Mouse (Mus musculus) intestine, embryonic 15.5 days (tissue): ENCODE data around the gene Nmd3. TPM values are rescaled to one million over a fixed set of nuclear protein-coding genes. Genes with fewer than 3 reads are reported as not detected.

Experiments used
- ATAC-seq: fragments of 200-750 bp; cut with Nextera tagmentation; 2 replicates; pipeline ENCODE4 v1.8.0; 2017; ENCODE audit warnings: moderate TSS enrichment, moderate library complexity
- H3K27ac ChIP-seq: fragments of 300-500 bp; sonication (generic); 2 replicates; pipeline ENCODE4 v1.5.1; 2015; ENCODE audit warnings: mild to moderate bottlenecking, inconsistent platforms
- H3K27me3 ChIP-seq: fragments of 300-500 bp; sonication (generic); replicated peaks from 2 replicates; pipeline ENCODE4 v1.6.1; 2015; ENCODE audit warnings: inconsistent platforms
- H3K36me3 ChIP-seq: fragments of 300-500 bp; sonication (generic); 2 replicates; pipeline ENCODE4 v1.6.1; 2015; ENCODE audit warnings: inconsistent platforms
- H3K4me1 ChIP-seq: fragments of 300-500 bp; sonication (generic); replicated peaks from 2 replicates; pipeline ENCODE4 v1.6.1; 2015; ENCODE audit warnings: inconsistent platforms
- H3K4me2 ChIP-seq: fragments of 300-500 bp; sonication (generic); replicated peaks from 2 replicates; pipeline ENCODE4 v1.6.1; 2015; ENCODE audit warnings: mild to moderate bottlenecking, inconsistent platforms
- H3K4me3 ChIP-seq: fragments of 300-500 bp; sonication (generic); replicated peaks from 2 replicates; pipeline ENCODE4 v1.5.1; 2015; ENCODE audit warnings: inconsistent platforms
- H3K9ac ChIP-seq: fragments of 300-500 bp; sonication (generic); 2 replicates; pipeline ENCODE4 v1.6.1; 2015; ENCODE audit warnings: inconsistent platforms
- H3K9me3 ChIP-seq: fragments of 300-500 bp; sonication (generic); 2 replicates; pipeline ENCODE4 v1.6.1; 2016; ENCODE audit warnings: inconsistent platforms
- WGBS: fragments of 180-500 bp; shearing (Covaris S2); methylation state at CpG from one replicate; pipeline ENCODE4 v1.1.7; 2015; 5-methylcytosine and 5-hydroxymethylcytosine counted together
- polyA plus RNA-seq: library from polyadenylated mRNA; unstranded; fragments of >200 nt; fragmentation: Nextera tagmentation; extraction: Ambion mirVana; gene quantifications from 2 replicates; pipeline ENCODE4 v1.2.1, GENCODE M21; 2015

Gene Nmd3
- polyA plus RNA-seq, 1 experiment from 2014 or later, result 146 TPM

DNA sequence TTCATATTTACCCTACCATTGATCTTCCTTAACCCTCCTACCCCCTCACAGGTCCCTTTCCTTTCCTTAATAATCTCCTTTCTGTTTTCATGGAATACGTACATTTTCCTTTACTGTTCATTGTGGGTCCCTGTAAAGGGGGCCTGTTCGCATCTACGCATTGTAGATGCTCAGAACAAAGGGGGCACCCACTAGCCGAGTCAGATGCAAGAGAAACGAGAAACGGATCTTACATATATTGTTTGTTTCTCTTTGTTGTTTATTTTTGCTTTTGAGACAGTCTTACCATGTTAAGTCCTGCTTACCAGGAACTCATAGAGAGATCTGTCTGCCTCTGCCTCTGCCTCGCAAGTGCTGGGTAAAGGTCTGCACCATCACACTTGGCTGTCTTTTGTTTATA, 1.4 kb downstream of the Nmd3 start:
- 41% methylated on average over 7 of the region's 7 CpGs for WGBS
- H3K9ac ChIP-seq, result peak overlapping the region; percentile 93
- ATAC-seq, result no peak
- H3K4me2 ChIP-seq, result peak overlapping the region; percentile 78
- no peaks in the 10 kb centered on the region for H3K27me3 ChIP-seq
- H3K9me3 ChIP-seq, result no peaks in the 10 kb centered on the region
- no peaks in the 10 kb centered on the region for H3K36me3 ChIP-seq
- H3K4me1 ChIP-seq, result peaks cover 8% of the 10 kb centered on the region
- no peak overlapping the region for H3K27ac ChIP-seq
- H3K4me3 ChIP-seq, result peak overlapping the region; percentile 96

DNA sequence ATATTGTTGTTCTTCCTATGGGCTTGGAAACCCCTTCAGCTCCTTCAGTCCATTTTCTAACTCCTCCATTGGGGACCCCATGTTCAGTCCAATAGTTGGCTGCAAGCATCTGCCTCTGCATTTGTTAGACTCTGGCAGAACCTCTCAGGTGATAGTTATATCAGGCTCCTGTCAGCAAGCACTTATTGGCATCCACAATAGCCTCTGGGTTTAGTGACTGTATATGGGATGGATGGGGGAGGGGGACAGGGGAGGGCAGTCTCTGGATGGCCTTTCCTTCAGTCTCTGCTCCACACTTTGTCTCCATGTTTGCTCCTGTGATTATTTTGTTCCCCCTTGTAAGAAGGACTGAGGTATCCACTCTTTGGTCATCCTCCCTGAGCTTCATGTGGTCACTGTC, 9.1 kb downstream of the Nmd3 start:
- no peak overlapping the region for H3K4me3 ChIP-seq
- peaks cover 12% of the 10 kb centered on the region; the same call in 1 of the 2 replicates for H3K36me3 ChIP-seq
- H3K9ac ChIP-seq, result no peak overlapping the region
- no peaks in the 10 kb centered on the region for H3K4me1 ChIP-seq
- H3K27me3 ChIP-seq, result no peaks in the 10 kb centered on the region
- no peaks in the 10 kb centered on the region for H3K9me3 ChIP-seq
- H3K27ac ChIP-seq, result no peak overlapping the region
- ATAC-seq, result no peak
- H3K4me2 ChIP-seq, result no peak overlapping the region

- no peak overlapping the region for H3K4me2 ChIP-seq
- H3K9me3 ChIP-seq, result no peaks in the 10 kb centered on the region
- H3K4me1 ChIP-seq, result no peaks in the 10 kb centered on the region
- H3K4me3 ChIP-seq, result no peak overlapping the region
- H3K27me3 ChIP-seq, result no peaks in the 10 kb centered on the region
- ATAC-seq, result peak; percentile 68; the same call in 1 of the 2 replicates
- H3K9ac ChIP-seq, result no peak overlapping the region
- 69% methylated on average over 2 of the region's 2 CpGs for WGBS
- peaks cover 7% of the 10 kb centered on the region; the same call in 1 of the 2 replicates for H3K36me3 ChIP-seq
- no peak overlapping the region for H3K27ac ChIP-seq
Observed at GRCm38 (mm10) chr3:69733939-69734338, 12.2 kb downstream of the Nmd3 start.

DNA sequence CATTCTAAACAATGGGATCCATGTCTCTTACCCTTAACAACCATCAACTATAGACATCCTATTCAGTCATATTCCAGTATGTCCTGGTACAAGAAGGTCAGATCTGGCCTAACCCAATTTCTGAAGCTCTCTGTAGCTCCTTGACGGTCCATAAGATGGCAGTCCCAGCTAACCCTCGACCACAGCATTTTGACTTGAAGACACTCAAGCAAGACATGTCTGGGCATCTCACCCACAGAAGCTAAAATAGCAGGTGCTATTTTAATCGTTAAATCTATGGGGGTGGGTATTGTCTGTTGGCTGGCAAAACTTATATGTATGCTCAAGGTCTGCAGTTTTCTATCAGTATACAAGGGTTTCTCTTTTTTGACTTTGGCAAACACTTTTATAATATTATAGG, 33.4 kb downstream of the Nmd3 start:
- 84% methylated on average over 3 of the region's 3 CpGs for WGBS
- peaks cover 18% of the 10 kb centered on the region; the same call in 1 of the 2 replicates for H3K36me3 ChIP-seq

DNA sequence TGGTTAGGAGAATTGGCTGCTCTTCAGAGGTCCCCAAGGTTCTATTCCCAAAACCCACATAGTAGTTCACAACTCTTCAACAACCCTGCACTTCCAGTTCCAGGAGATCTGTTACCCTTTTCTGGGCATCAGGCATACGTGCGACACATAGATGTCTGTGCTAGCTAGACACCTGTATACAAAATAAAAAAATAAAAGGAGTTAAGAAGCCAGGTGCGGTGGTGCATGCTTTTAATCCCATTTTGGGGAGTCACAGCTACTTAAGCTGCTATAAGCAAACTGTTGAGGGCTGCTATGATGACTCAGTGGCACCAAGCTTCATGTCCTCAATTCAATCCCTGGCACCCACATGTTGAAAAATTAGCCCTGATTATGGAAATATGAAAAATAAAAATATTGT, 34.2 kb downstream of the Nmd3 start:
- no peak overlapping the region for H3K4me2 ChIP-seq
- H3K4me1 ChIP-seq, result no peaks in the 10 kb centered on the region
- H3K9ac ChIP-seq, result no peak overlapping the region
- no peak overlapping the region for H3K27ac ChIP-seq
- 89% methylated on average over 3 of the region's 3 CpGs for WGBS
- no peak for ATAC-seq
- no peak overlapping the region for H3K4me3 ChIP-seq
- H3K27me3 ChIP-seq, result no peaks in the 10 kb centered on the region
- peaks cover 16% of the 10 kb centered on the region; the same call in 1 of the 2 replicates for H3K36me3 ChIP-seq
- no peaks in the 10 kb centered on the region for H3K9me3 ChIP-seq

More for the DNA sequence above, 33.4 kb downstream of the Nmd3 start:
- H3K4me3 ChIP-seq, result no peak overlapping the region
- H3K4me2 ChIP-seq, result no peak overlapping the region
- no peaks in the 10 kb centered on the region for H3K9me3 ChIP-seq
- H3K4me1 ChIP-seq, result no peaks in the 10 kb centered on the region
- H3K27ac ChIP-seq, result no peak overlapping the region
- no peak overlapping the region for H3K9ac ChIP-seq
- no peaks in the 10 kb centered on the region for H3K27me3 ChIP-seq
- no peak for ATAC-seq

GRCm38 (mm10) chr3:69756499-69756898, 34.7 kb downstream of the Nmd3 start:
- Histone ChIP-seq H3K27ac (no peak overlapping the region), H3K4me2 (no peak overlapping the region), H3K27me3 (no peaks in the 10 kb centered on the region), H3K4me3 (no peak overlapping the region), H3K36me3 (0 out of 2 replicates have a peak, but pooled peaks cover 15% of the 10 kb centered on the region), H3K9ac (no peak overlapping the region), H3K9me3 (no peaks in the 10 kb centered on the region), H3K4me1 (no peaks in the 10 kb centered on the region)
- peak; percentile 82 for ATAC-seq
- WGBS, result 19% methylated on average over 7 of the region's 7 CpGs

- H3K4me3 ChIP-seq, result no peak overlapping the region
- ATAC-seq, result no peak
- H3K27ac ChIP-seq, result no peak overlapping the region
- H3K4me2 ChIP-seq, result no peak overlapping the region
- H3K27me3 ChIP-seq, result no peaks in the 10 kb centered on the region
- no peak overlapping the region for H3K9ac ChIP-seq
- no peaks in the 10 kb centered on the region for H3K4me1 ChIP-seq
- H3K36me3 ChIP-seq, result 0 out of 2 replicates have a peak, but pooled peaks cover 15% of the 10 kb centered on the region
- WGBS, result 84% methylated on average over 1 of the region's 1 CpGs
- no peaks in the 10 kb centered on the region for H3K9me3 ChIP-seq
Observed at GRCm38 (mm10) chr3:69757456-69757855, 35.7 kb downstream of the Nmd3 start.

DNA sequence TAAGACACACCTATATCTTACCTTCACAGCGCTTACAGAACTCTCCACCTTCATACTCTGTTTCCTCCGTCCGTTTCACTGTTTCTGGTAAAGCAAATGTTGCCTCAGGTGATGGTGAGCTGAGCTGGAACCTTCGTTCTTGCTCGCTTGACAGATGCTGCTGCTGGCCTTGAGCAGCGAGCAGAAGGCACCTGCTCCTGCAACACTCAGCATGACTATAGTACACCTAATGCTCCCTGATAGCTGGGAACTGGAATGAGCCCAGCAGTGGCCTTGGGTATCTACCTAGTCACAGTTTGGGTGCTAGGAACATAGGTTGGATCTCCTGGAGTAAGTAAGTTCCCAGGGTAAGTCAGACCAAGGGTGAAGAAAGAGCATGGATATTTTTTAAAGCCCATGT, 38.3 kb downstream of the Nmd3 start:
- Histone ChIP-seq H3K27ac (no peak overlapping the region), H3K4me3 (no peak overlapping the region), H3K36me3 (0 out of 2 replicates have a peak, but pooled peaks cover 4% of the 10 kb centered on the region), H3K9ac (no peak overlapping the region), H3K4me2 (no peak overlapping the region), H3K9me3 (no peaks in the 10 kb centered on the region), H3K4me1 (no peaks in the 10 kb centered on the region), H3K27me3 (no peaks in the 10 kb centered on the region)
- 91% methylated on average over 6 of the region's 6 CpGs for WGBS
- no peak for ATAC-seq

- Histone ChIP-seq H3K36me3 (0 out of 2 replicates have a peak, but pooled peaks cover 2% of the 10 kb centered on the region), H3K4me2 (no peak overlapping the region), H3K9me3 (no peaks in the 10 kb centered on the region), H3K4me3 (no peak overlapping the region), H3K27me3 (no peaks in the 10 kb centered on the region), H3K9ac (no peak overlapping the region), H3K4me1 (no peaks in the 10 kb centered on the region), H3K27ac (no peak overlapping the region)
- 88% methylated on average over 4 of the region's 4 CpGs for WGBS
- no peak for ATAC-seq
Observed at GRCm38 (mm10) chr3:69761195-69761594, 39.4 kb downstream of the Nmd3 start.

- Histone ChIP-seq H3K4me3 (no peak overlapping the region), H3K9me3 (no peaks in the 10 kb centered on the region), H3K4me2 (no peak overlapping the region), H3K27me3 (no peaks in the 10 kb centered on the region), H3K36me3 (no peaks in the 10 kb centered on the region), H3K4me1 (no peaks in the 10 kb centered on the region), H3K9ac (no peak overlapping the region), H3K27ac (no peak overlapping the region)
- ATAC-seq, result peak; percentile 41; the same call in 1 of the 2 replicates
- WGBS, result 49% methylated on average over 6 of the region's 6 CpGs
Observed at GRCm38 (mm10) chr3:69762838-69763368, 41.1 kb downstream of the Nmd3 start.

GRCm38 (mm10) chr3:69763630-69764565, 42.1 kb downstream of the Nmd3 start:
- Histone ChIP-seq H3K4me3 (no peak overlapping the region), H3K27ac (no peak overlapping the region), H3K9ac (no peak overlapping the region), H3K4me1 (no peaks in the 10 kb centered on the region), H3K4me2 (no peak overlapping the region), H3K27me3 (no peaks in the 10 kb centered on the region), H3K36me3 (no peaks in the 10 kb centered on the region), H3K9me3 (no peaks in the 10 kb centered on the region)
- ATAC-seq, result no peak
- 87% methylated on average over 21 of the region's 21 CpGs for WGBS

- ATAC-seq, result no peak
- Histone ChIP-seq H3K4me1 (no peaks in the 10 kb centered on the region), H3K9me3 (no peaks in the 10 kb centered on the region), H3K4me3 (no peak overlapping the region), H3K36me3 (no peaks in the 10 kb centered on the region), H3K27ac (no peak overlapping the region), H3K9ac (no peak overlapping the region), H3K4me2 (no peak overlapping the region), H3K27me3 (no peaks in the 10 kb centered on the region)
- WGBS, result 93% methylated on average over 11 of the region's 11 CpGs
Observed at GRCm38 (mm10) chr3:69765206-69765605, 43.4 kb downstream of the Nmd3 start.
